Mouse (Mus musculus): ENCODE measurements around the gene Gm42906. TPM values are rescaled to one million over a fixed set of nuclear protein-coding genes. Genes with fewer than 3 reads are reported as not detected.

Gene Gm42906
- not detected in 2 replicates for polyA plus RNA-seq (2016; fragmentation: Nextera tagmentation; extraction: Ambion mirVana)

- H3K36me3 ChIP-seq = no peaks in the 10 kb centered on the region
- no peaks in the 10 kb centered on the region for H3K4me1 ChIP-seq
- no peaks in the 10 kb centered on the region for H3K9me3 ChIP-seq (replicated peaks)
- WGBS = 75% methylated on average over 3 of the region's 3 CpGs
- no peak within 1 kb of the TSS for H3K27ac ChIP-seq
- H3K9ac ChIP-seq = no peak within 1 kb of the TSS
- no peaks in the 10 kb centered on the region for H3K27me3 ChIP-seq
- H3K4me3 ChIP-seq = no peak within 1 kb of the TSS
- ATAC-seq (ENCODE audit: low FRiP score) = no peak
- H3K4me2 ChIP-seq (replicated peaks) = no peak within 1 kb of the TSS
These were observed at the start of gene Gm42906 for GRCm38 (mm10) chr5:151428113-151428756. Gene Gm42906 (minus strand): TSS chr5:151428163.

GRCm38 (mm10) chr5:151445695-151446094 lies 17.7 kb upstream of the Gm42906 start:
- H3K9me3 ChIP-seq (replicated peaks) = no peaks in the 10 kb centered on the region
- no peak overlapping the region for H3K4me3 ChIP-seq
- no peak overlapping the region for H3K27ac ChIP-seq
- H3K9ac ChIP-seq = no peak overlapping the region
- no peak for ATAC-seq (ENCODE audit: low FRiP score)
- no peaks in the 10 kb centered on the region for H3K27me3 ChIP-seq
- no peak overlapping the region for H3K4me2 ChIP-seq (replicated peaks)
- no peaks in the 10 kb centered on the region for H3K4me1 ChIP-seq
- H3K36me3 ChIP-seq = no peaks in the 10 kb centered on the region

GRCm38 (mm10) chr5:151435106-151435505 lies 7.1 kb upstream of the Gm42906 start:
- Histone ChIP-seq H3K4me1 (no peaks in the 10 kb centered on the region), H3K4me3 (no peak overlapping the region), H3K27ac (no peak overlapping the region), H3K4me2 (replicated peaks) (no peak overlapping the region), H3K36me3 (no peaks in the 10 kb centered on the region), H3K27me3 (no peaks in the 10 kb centered on the region), H3K9ac (no peak overlapping the region), H3K9me3 (replicated peaks) (no peaks in the 10 kb centered on the region)
- no peak for ATAC-seq (ENCODE audit: low FRiP score)

GRCm38 (mm10) chr5:151426466-151426865 lies 1.5 kb downstream of the Gm42906 start:
- WGBS = 76% methylated on average over 3 of the region's 3 CpGs
- H3K9me3 ChIP-seq (replicated peaks) = no peaks in the 10 kb centered on the region
- no peak overlapping the region for H3K9ac ChIP-seq
- no peak overlapping the region for H3K4me3 ChIP-seq
- no peaks in the 10 kb centered on the region for H3K36me3 ChIP-seq
- H3K27ac ChIP-seq = no peak overlapping the region
- no peak overlapping the region for H3K4me2 ChIP-seq (replicated peaks)
- ATAC-seq (ENCODE audit: low FRiP score) = no peak
- H3K27me3 ChIP-seq = no peaks in the 10 kb centered on the region
- H3K4me1 ChIP-seq = no peaks in the 10 kb centered on the region

- Histone ChIP-seq H3K4me1 (no peaks in the 10 kb centered on the region), H3K27ac (no peak overlapping the region), H3K36me3 (no peaks in the 10 kb centered on the region), H3K9ac (no peak overlapping the region), H3K4me2 (replicated peaks) (no peak overlapping the region), H3K9me3 (replicated peaks) (no peaks in the 10 kb centered on the region), H3K27me3 (no peaks in the 10 kb centered on the region), H3K4me3 (no peak overlapping the region)
- WGBS = 95% methylated on average over 6 of the region's 6 CpGs
- no peak for ATAC-seq (ENCODE audit: low FRiP score)
These were observed 5.3 kb downstream of the Gm42906 start for GRCm38 (mm10) chr5:151422692-151423091.

- no peaks in the 10 kb centered on the region for H3K27me3 ChIP-seq
- H3K4me2 ChIP-seq (replicated peaks) = no peak overlapping the region
- WGBS = 79% methylated on average over 7 of the region's 7 CpGs
- ATAC-seq (ENCODE audit: low FRiP score) = no peak
- H3K4me3 ChIP-seq = no peak overlapping the region
- H3K9ac ChIP-seq = no peak overlapping the region
- H3K27ac ChIP-seq = no peak overlapping the region
- H3K36me3 ChIP-seq = no peaks in the 10 kb centered on the region
- H3K9me3 ChIP-seq (replicated peaks) = no peaks in the 10 kb centered on the region
- no peaks in the 10 kb centered on the region for H3K4me1 ChIP-seq
These were observed 6.1 kb downstream of the Gm42906 start for GRCm38 (mm10) chr5:151421859-151422258.

- Histone ChIP-seq H3K27me3 (no peaks in the 10 kb centered on the region), H3K4me2 (replicated peaks) (no peak overlapping the region), H3K4me3 (no peak overlapping the region), H3K27ac (no peak overlapping the region), H3K4me1 (no peaks in the 10 kb centered on the region), H3K36me3 (no peaks in the 10 kb centered on the region), H3K9ac (no peak overlapping the region), H3K9me3 (replicated peaks) (no peaks in the 10 kb centered on the region)
- WGBS = 88% methylated on average over 2 of the region's 2 CpGs
- ATAC-seq (ENCODE audit: low FRiP score) = no peak
These were observed 9.4 kb downstream of the Gm42906 start for GRCm38 (mm10) chr5:151418551-151418950.

GRCm38 (mm10) chr5:151417421-151418038 lies 10.4 kb downstream of the Gm42906 start:
- Histone ChIP-seq H3K4me1 (peaks cover 4% of the 10 kb centered on the region; the same call in 1 of the 2 replicates), H3K27ac (no peak overlapping the region), H3K9ac (no peak overlapping the region), H3K36me3 (no peaks in the 10 kb centered on the region), H3K9me3 (replicated peaks) (no peaks in the 10 kb centered on the region), H3K4me3 (no peak overlapping the region), H3K4me2 (replicated peaks) (no peak overlapping the region), H3K27me3 (no peaks in the 10 kb centered on the region)
- whole genome bisulfite sequencing = 86% methylated on average over 2 of the region's 2 CpGs
- no peak for ATAC-seq (ENCODE audit: low FRiP score)

- Histone ChIP-seq H3K27me3 (no peaks in the 10 kb centered on the region), H3K9me3 (replicated peaks) (no peaks in the 10 kb centered on the region), H3K9ac (no peak overlapping the region), H3K4me2 (replicated peaks) (no peak overlapping the region), H3K27ac (no peak overlapping the region), H3K4me3 (no peak overlapping the region), H3K4me1 (peaks cover 4% of the 10 kb centered on the region; the same call in 1 of the 2 replicates), H3K36me3 (no peaks in the 10 kb centered on the region)
- 36% methylated on average over 1 of the region's 1 CpGs for WGBS
- no peak for ATAC-seq (ENCODE audit: low FRiP score)
These were observed 11.0 kb downstream of the Gm42906 start for GRCm38 (mm10) chr5:151416988-151417387.

GRCm38 (mm10) chr5:151413617-151414016 lies 14.3 kb downstream of the Gm42906 start:
- Histone ChIP-seq H3K9ac (no peak overlapping the region), H3K27me3 (no peaks in the 10 kb centered on the region), H3K4me3 (no peak overlapping the region), H3K36me3 (no peaks in the 10 kb centered on the region), H3K4me2 (replicated peaks) (no peak overlapping the region), H3K27ac (no peak overlapping the region), H3K9me3 (replicated peaks) (no peaks in the 10 kb centered on the region), H3K4me1 (peaks cover 6% of the 10 kb centered on the region; the same call in 1 of the 2 replicates)
- WGBS = 80% methylated on average over 3 of the region's 3 CpGs
- ATAC-seq (ENCODE audit: low FRiP score) = no peak

- WGBS = 73% methylated on average over 11 of the region's 11 CpGs
- H3K36me3 ChIP-seq = no peaks in the 10 kb centered on the region
These were observed 15.1 kb downstream of the Gm42906 start for GRCm38 (mm10) chr5:151412666-151413463.

GRCm38 (mm10) chr5:151410006-151410405 lies 18.0 kb downstream of the Gm42906 start:
- 76% methylated on average over 3 of the region's 3 CpGs for WGBS
- Histone ChIP-seq H3K9me3 (replicated peaks) (no peaks in the 10 kb centered on the region), H3K4me2 (replicated peaks) (no peak overlapping the region), H3K4me1 (peaks cover 8% of the 10 kb centered on the region), H3K27me3 (no peaks in the 10 kb centered on the region), H3K4me3 (no peak overlapping the region), H3K27ac (no peak overlapping the region), H3K36me3 (no peaks in the 10 kb centered on the region), H3K9ac (no peak overlapping the region)
- ATAC-seq (ENCODE audit: low FRiP score) = no peak

More at GRCm38 (mm10) chr5:151412666-151413463, 15.1 kb downstream of the Gm42906 start:
- H3K4me3 ChIP-seq = no peak overlapping the region
- H3K27me3 ChIP-seq = no peaks in the 10 kb centered on the region
- no peak overlapping the region for H3K9ac ChIP-seq
- no peak overlapping the region for H3K27ac ChIP-seq
- no peak overlapping the region for H3K4me2 ChIP-seq (replicated peaks)
- peaks cover 8% of the 10 kb centered on the region for H3K4me1 ChIP-seq
- H3K9me3 ChIP-seq (replicated peaks) = no peaks in the 10 kb centered on the region
- no peak for ATAC-seq (ENCODE audit: low FRiP score)
